Comparison of ENCODE assay signal across 8 mouse cellular contexts in genomic region chr6:146079261-146079660, GRCm38 (mm10).
DNase-seq lines count a peak whose midpoint lies in the region; ATAC-seq and TF ChIP-seq lines count a peak whose summit lies in the region.

No protein-coding gene starts in this region.

- DNase-seq in ES-CJ7 (ENCODE audit: low read depth, low spot score): peak; percentile 64
- DNase-seq in adrenal gland, postnatal 36 days: peak; percentile 83 to 87
- peak; percentile 65 for DNase-seq in embryonic facial prominence, embryonic 14.5 days (ENCODE audit: low spot score)
- peak; percentile 68 to 85 for DNase-seq in layer of hippocampus, adult 2 months (ENCODE audit: low spot score in 2 of 2)
- DNase-seq in lung, postnatal 10 days: peak; percentile 88
- DNase-seq in right cerebral cortex, postnatal 14 days: peak; percentile 84
- DNase-seq in yolk sac, embryonic 10.5 days (ENCODE audit: low spot score): no peak

- H3K9me3 ChIP-seq in embryonic facial prominence, embryonic 14.5 days (ENCODE audit: control insufficient read depth, low read length): 0 out of 2 replicates have a peak, but pooled peaks cover 8% of the 10 kb centered on the region
- H3K9me3 ChIP-seq in heart, embryonic 11.5 days (replicated peaks; ENCODE audit: control insufficient read depth, low read length): peaks cover 3% of the 10 kb centered on the region; the same call in 1 of the 2 replicates

- H3K27me3 ChIP-seq in embryonic facial prominence, embryonic 14.5 days (replicated peaks; ENCODE audit: control insufficient read depth, insufficient read depth, low read length): no peaks in the 10 kb centered on the region
- H3K27me3 ChIP-seq in heart, embryonic 11.5 days (ENCODE audit: control insufficient read depth, insufficient read depth, low read length): no peaks in the 10 kb centered on the region

- no peak overlapping the region for H3K27ac ChIP-seq in embryonic facial prominence, embryonic 14.5 days (replicated peaks; ENCODE audit: low read depth, low read length)
- H3K27ac ChIP-seq in heart, embryonic 11.5 days (ENCODE audit: low read depth, low read length): peak overlapping the region; percentile 85
- H3K27ac ChIP-seq in layer of hippocampus, adult 2 months: 0 out of 2 replicates have a peak overlapping the region, but pooled peaks have one; percentile 43

- ATAC-seq in embryonic facial prominence, embryonic 14.5 days (ENCODE audit: low read depth): no peak
- no peak for ATAC-seq in heart, embryonic 11.5 days (replicated peaks; ENCODE audit: insufficient number of reproducible peaks, low FRiP score, low TSS enrichment)

- H3K36me3 ChIP-seq in embryonic facial prominence, embryonic 14.5 days (ENCODE audit: control insufficient read depth, insufficient read depth, low read length): no peaks in the 10 kb centered on the region
- H3K36me3 ChIP-seq in heart, embryonic 11.5 days (ENCODE audit: control insufficient read depth, insufficient read depth, low read length): no peaks in the 10 kb centered on the region

- no peak overlapping the region for H3K9ac ChIP-seq in embryonic facial prominence, embryonic 14.5 days (ENCODE audit: low read depth, low read length)
- H3K9ac ChIP-seq in heart, embryonic 11.5 days (ENCODE audit: low read depth, low read length): no peak overlapping the region

- H3K4me2 ChIP-seq in embryonic facial prominence, embryonic 14.5 days (ENCODE audit: low read depth, low read length): no peak overlapping the region
- H3K4me2 ChIP-seq in heart, embryonic 11.5 days: no peak overlapping the region

- peaks cover 5% of the 10 kb centered on the region; the same call in 1 of the 2 replicates for H3K4me1 ChIP-seq in embryonic facial prominence, embryonic 14.5 days (ENCODE audit: control insufficient read depth, insufficient read depth, low read length)
- peaks cover 16% of the 10 kb centered on the region; the same call in 1 of the 2 replicates for H3K4me1 ChIP-seq in heart, embryonic 11.5 days (ENCODE audit: control insufficient read depth, insufficient read depth, low read length)

- H3K4me3 ChIP-seq in embryonic facial prominence, embryonic 14.5 days (ENCODE audit: low read depth, low read length): no peak overlapping the region
- no peak overlapping the region for H3K4me3 ChIP-seq in heart, embryonic 11.5 days (ENCODE audit: low read depth, low read length)
- no peak overlapping the region for H3K4me3 ChIP-seq in layer of hippocampus, adult 2 months

- peak; percentile 84 for TF ChIP-seq CTCF in layer of hippocampus, adult 2 months (conservative IDR thresholded peaks at IDR 0.05)

- WGBS in embryonic facial prominence, embryonic 14.5 days: 38% methylated on average over 5 of the region's 5 CpGs
- 50% methylated on average over 5 of the region's 5 CpGs for WGBS in heart, embryonic 11.5 days (ENCODE audit: insufficient replicate concordance)
